Mouse (Mus musculus) ES-E14 (cell line): Measurements from ENCODE around the gene Gbf1. TPM values are rescaled to one million over a fixed set of nuclear protein-coding genes. Genes with fewer than 3 reads are reported as not detected.

Experiments used
- DNase-seq: peaks from one replicate; pipeline ENCODE4 v3.0.0-alpha.2; 2013; ENCODE audit warnings: low read depth, low spot score
- H3K27ac ChIP-seq: 2 replicates; pipeline ENCODE4 v1.5.1; 2012; ENCODE audit warnings: low read depth, mild to moderate bottlenecking, low read length, moderate library complexity, mixed read lengths; ENCODE audit not compliant: poor library complexity, insufficient read depth, severe bottlenecking
- H3K36me3 ChIP-seq: 2 replicates; pipeline ENCODE4 v1.6.1; 2012; ENCODE audit warnings: mild to moderate bottlenecking, low read length, moderate library complexity, mixed read lengths; ENCODE audit not compliant: control insufficient read depth, poor library complexity, insufficient read depth, severe bottlenecking
- H3K4me1 ChIP-seq, 2 experiments: fragments of 150-350 bp in 1 of 2; sonication (generic) in 1 of 2; 2 replicates each; pipeline ENCODE4 v1.6.1; 2012; ENCODE audit warnings: low read length in 2 of 2, mild to moderate bottlenecking in 1 of 2, mixed read lengths in 1 of 2; ENCODE audit not compliant: control insufficient read depth in 2 of 2, insufficient read depth in 2 of 2, poor library complexity in 1 of 2
- H3K4me3 ChIP-seq, 2 experiments: fragments of 150-350 bp in 1 of 2; sonication (generic) in 1 of 2; 2 replicates each; pipeline ENCODE4 v1.5.1; 2012; ENCODE audit warnings: low read length in 2 of 2, low read depth in 1 of 2, mild to moderate bottlenecking in 1 of 2, mixed read lengths in 1 of 2; ENCODE audit not compliant: insufficient read depth in 1 of 2, poor library complexity in 1 of 2, severe bottlenecking in 1 of 2
- H3K9ac ChIP-seq: 2 replicates; pipeline ENCODE4 v1.6.1; 2012; ENCODE audit warnings: low read depth, mild to moderate bottlenecking, low read length, mixed read lengths; ENCODE audit not compliant: poor library complexity, insufficient read depth, severe bottlenecking
- H3K9me3 ChIP-seq: fragments of 150-350 bp; sonication (generic); 2 replicates; pipeline ENCODE4 v1.6.1; 2012; ENCODE audit warnings: low read depth, mild to moderate bottlenecking, low read length; ENCODE audit not compliant: control insufficient read depth, insufficient read depth
- CHD2 ChIP-seq: IDR thresholded peaks from 2 replicates; pipeline ENCODE4 v1.6.1; 2014; ENCODE audit warnings: mild to moderate bottlenecking, low read depth, low read length, inconsistent platforms
- HCFC1 ChIP-seq: IDR thresholded peaks from 2 replicates; pipeline ENCODE4 v1.6.1; 2012; ENCODE audit warnings: low read length, inconsistent platforms, borderline replicate concordance; ENCODE audit not compliant: insufficient read depth
- MAFK ChIP-seq: IDR thresholded peaks from 2 replicates; pipeline ENCODE4 v1.6.1; 2014; ENCODE audit warnings: mild to moderate bottlenecking, low read depth, low read length, inconsistent platforms; ENCODE audit not compliant: insufficient read depth
- ZC3H11A ChIP-seq: IDR thresholded peaks from 2 replicates; pipeline ENCODE4 v1.6.1; 2012; ENCODE audit warnings: low read depth, mild to moderate bottlenecking, inconsistent platforms, low read length, borderline replicate concordance
- ZNF384 ChIP-seq: IDR thresholded peaks from 2 replicates; pipeline ENCODE4 v1.6.1; 2012; ENCODE audit warnings: low read depth, low read length, inconsistent platforms
- in situ Hi-C, 2 experiments: fragments of 600-800 bp; cut with MboI; formaldehyde crosslinking; loops; one replicate each; pipeline ENCODE4 v1.15.1; 2025; ENCODE audit warnings: low sequenced_read_pairs in 2 of 2, inconsistent platforms in 1 of 2; ENCODE audit not compliant: unreplicated experiment in 2 of 2
- total RNA-seq: library from RNA; depleted of rRNA; stranded (reverse); fragments of 300-350 nt; gene quantifications from 2 replicates; pipeline ENCODE4 v1.2.3, GENCODE M21; 2012

Gene Gbf1
- total RNA-seq, 1 experiment = 29.0 TPM

DNA sequence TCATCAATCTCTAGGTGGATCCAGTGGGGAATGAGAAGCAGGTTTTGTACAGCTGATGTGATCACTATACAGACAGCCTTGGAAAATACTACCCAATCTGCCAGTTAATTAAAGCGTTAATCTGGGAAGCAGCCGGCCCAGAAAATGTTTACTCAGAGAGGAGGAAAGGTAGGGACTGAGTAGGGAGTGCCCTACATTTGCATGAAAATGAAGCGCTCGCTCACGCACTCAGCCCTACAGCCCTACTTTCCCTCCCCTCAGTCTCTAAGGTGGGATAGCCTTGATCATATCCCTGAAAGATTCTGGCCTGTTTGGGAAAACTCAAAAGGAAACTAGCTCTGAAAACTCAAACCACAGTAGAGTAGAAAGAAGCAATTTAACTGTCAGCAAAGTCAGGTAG is 92.3 kb downstream of the Gbf1 start:
- TF ChIP-seq ZC3H11A (no peak), ZNF384 (no peak), MAFK (no peak), CHD2 (no peak), HCFC1 (no peak)
- no peaks in the 10 kb centered on the region for H3K36me3 ChIP-seq
- in situ Hi-C loops = no loop called here
- H3K4me1 ChIP-seq = peaks cover 2 to 5% of the 10 kb centered on the region in 2 experiments; a peak in 2 of 4 replicates
- H3K9me3 ChIP-seq = no peaks in the 10 kb centered on the region
- H3K27ac ChIP-seq = no peak overlapping the region
- H3K9ac ChIP-seq = no peak overlapping the region
- DNase-seq = peak; percentile 34
- H3K4me3 ChIP-seq = 0 out of 4 replicates have a peak overlapping the region, but pooled peaks of 1 of the 2 experiments have one; percentile 37

DNA sequence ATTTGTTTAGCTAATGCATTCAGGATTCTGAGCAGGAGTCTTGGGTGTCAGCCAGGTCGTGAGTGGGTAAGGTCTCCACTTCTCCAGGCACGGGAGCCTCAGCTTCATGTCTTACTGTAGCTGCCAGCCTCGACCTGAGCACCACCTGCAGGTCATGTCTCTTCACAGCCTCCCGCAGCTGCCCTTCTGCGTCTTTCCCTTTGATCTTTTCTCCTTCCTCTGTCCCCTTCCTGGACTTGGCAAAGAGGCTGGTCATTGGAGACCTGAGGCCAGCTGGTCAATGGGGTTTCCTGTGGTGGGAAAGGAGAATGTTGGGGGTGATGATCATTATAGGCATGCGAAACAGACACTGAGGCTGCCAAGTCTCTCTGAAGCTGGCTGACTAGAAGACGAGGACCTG is 96.7 kb downstream of the Gbf1 start:
- Histone ChIP-seq H3K4me3 (no peak overlapping the region), H3K27ac (no peak overlapping the region), H3K36me3 (no peaks in the 10 kb centered on the region), H3K9me3 (no peaks in the 10 kb centered on the region), H3K4me1 (peaks cover 2% of the 10 kb centered on the region in 2 experiments; a peak in 2 of 4 replicates), H3K9ac (no peak overlapping the region)
- in situ Hi-C loops = no loop called here
- TF ChIP-seq ZNF384 (no peak), ZC3H11A (no peak), MAFK (no peak)
- no peak for DNase-seq

DNA sequence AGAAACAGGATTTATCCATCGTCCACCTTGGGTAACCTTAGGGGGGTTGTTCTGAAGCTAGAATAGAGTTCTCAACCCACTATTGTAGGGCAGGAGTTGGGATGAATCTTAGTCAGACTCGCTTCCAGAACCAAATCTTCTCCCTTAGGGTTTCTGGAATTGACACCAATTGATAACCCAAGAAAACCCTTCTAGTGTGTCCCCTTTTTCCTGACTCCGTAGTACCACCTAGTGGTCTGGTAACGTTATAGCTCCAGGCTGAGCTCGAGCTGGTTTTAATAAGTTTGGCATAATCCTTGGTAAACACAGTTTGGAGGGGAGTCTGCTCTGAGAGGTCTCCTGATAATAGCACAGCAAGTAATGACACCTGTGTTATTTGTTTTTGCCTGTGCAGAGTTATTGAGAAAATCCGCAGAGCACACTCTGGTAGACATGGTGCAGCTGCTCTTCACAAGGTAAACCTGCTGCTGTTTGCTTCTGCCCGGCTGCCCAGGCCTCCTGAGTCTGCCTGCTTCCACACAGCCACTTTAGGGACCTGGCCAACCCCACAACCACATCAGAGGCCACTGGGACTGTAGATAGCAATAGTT is 101.9 kb downstream of the Gbf1 start:
- peak; percentile 26 for DNase-seq
- Histone ChIP-seq H3K36me3 (peaks cover 4% of the 10 kb centered on the region; the same call in 1 of the 2 replicates), H3K27ac (no peak overlapping the region), H3K9me3 (no peaks in the 10 kb centered on the region), H3K9ac (no peak overlapping the region), H3K4me1 (no peaks in the 10 kb centered on the region), H3K4me3 (no peak overlapping the region)
- TF ChIP-seq ZC3H11A (peak; percentile 66; the same call in 1 of the 2 replicates), HCFC1 (no peak)
- in situ Hi-C loops = loop anchor here (10.0 kb wide), 1 partner anchor 119 kb away; the partner anchor contains the start of gene Elovl3 (in 2 of the 2)

GRCm38 (mm10) chr19:46264762-46265161 is 112.5 kb downstream of the Gbf1 start:
- peaks cover 8% of the 10 kb centered on the region; the same call in 1 of the 2 replicates for H3K36me3 ChIP-seq
- no peak overlapping the region for H3K4me3 ChIP-seq
- no peak for DNase-seq
- H3K27ac ChIP-seq = no peak overlapping the region
- in situ Hi-C loops = no loop called here
- H3K9me3 ChIP-seq = no peaks in the 10 kb centered on the region
- TF ChIP-seq CHD2 (no peak), HCFC1 (no peak), ZC3H11A (no peak), ZNF384 (no peak), MAFK (no peak)
- H3K4me1 ChIP-seq = no peaks in the 10 kb centered on the region
- H3K9ac ChIP-seq = no peak overlapping the region

DNA sequence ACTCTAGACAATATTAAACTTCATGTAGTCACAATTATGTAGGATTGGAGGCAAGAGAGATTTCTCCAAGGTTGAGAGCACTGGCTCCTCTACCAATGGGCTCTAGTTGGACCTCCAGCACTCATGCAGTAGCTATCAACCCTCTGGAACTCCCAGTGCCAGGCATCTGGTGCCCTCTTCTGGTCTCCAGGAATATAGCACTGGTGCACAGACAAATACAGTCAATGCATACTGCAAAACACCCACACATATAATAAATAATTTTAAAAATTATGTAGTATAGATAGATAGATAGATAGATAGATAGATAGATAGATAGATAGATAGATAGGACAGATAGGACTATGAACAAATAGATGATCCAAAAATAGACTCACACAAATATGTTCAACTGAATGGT is 123.0 kb downstream of the Gbf1 start:
- no peak for DNase-seq
- H3K36me3 ChIP-seq = peaks cover 18% of the 10 kb centered on the region
- no peak overlapping the region for H3K4me3 ChIP-seq
- H3K27ac ChIP-seq = no peak overlapping the region
- in situ Hi-C loops = no loop called here
- H3K4me1 ChIP-seq = no peaks in the 10 kb centered on the region
- H3K9ac ChIP-seq = no peak overlapping the region
- no peaks in the 10 kb centered on the region for H3K9me3 ChIP-seq
- TF ChIP-seq ZC3H11A = peak; percentile 49; the same call in 1 of the 2 replicates
- TF ChIP-seq CHD2 = no peak
- TF ChIP-seq MAFK = no peak
